Mouse (Mus musculus) liver, embryonic 13.5 days (tissue): Measurements from ENCODE around the gene Acot7. TPM values are rescaled to one million over a fixed set of nuclear protein-coding genes. Genes with fewer than 3 reads are reported as not detected.

ENCODE experiments used
- ATAC-seq: fragments of 200-750 bp; cut with Nextera tagmentation; 2 replicates; pipeline ENCODE4 v1.8.0; 2017; ENCODE audit warnings: low read depth, mild to moderate bottlenecking, moderate number of reproducible peaks, moderate library complexity
- DNase-seq: peaks from one replicate; pipeline ENCODE4 v3.0.0; 2022
- H3K27ac ChIP-seq: fragments of 300-500 bp; sonication (generic); 2 replicates; pipeline ENCODE4 v1.5.1; 2015; ENCODE audit warnings: moderate library complexity, mild to moderate bottlenecking, inconsistent platforms
- H3K27me3 ChIP-seq: fragments of 300-500 bp; sonication (generic); 2 replicates; pipeline ENCODE4 v1.6.1; 2015; ENCODE audit warnings: mild to moderate bottlenecking, inconsistent platforms
- H3K36me3 ChIP-seq: fragments of 300-500 bp; sonication (generic); 2 replicates; pipeline ENCODE4 v1.6.1; 2015; ENCODE audit warnings: mild to moderate bottlenecking, inconsistent platforms
- H3K4me1 ChIP-seq: fragments of 300-500 bp; sonication (generic); replicated peaks from 2 replicates; pipeline ENCODE4 v1.6.1; 2015; ENCODE audit warnings: inconsistent platforms
- H3K4me2 ChIP-seq: fragments of 300-500 bp; sonication (generic); 2 replicates; pipeline ENCODE4 v1.6.1; 2015; ENCODE audit warnings: inconsistent platforms, mild to moderate bottlenecking, moderate library complexity
- H3K4me3 ChIP-seq: fragments of 300-500 bp; sonication (generic); replicated peaks from 2 replicates; pipeline ENCODE4 v1.5.1; 2015; ENCODE audit warnings: mild to moderate bottlenecking, inconsistent platforms
- H3K9ac ChIP-seq: fragments of 300-500 bp; sonication (generic); 2 replicates; pipeline ENCODE4 v1.6.1; 2015; ENCODE audit warnings: mild to moderate bottlenecking, inconsistent platforms
- H3K9me3 ChIP-seq: fragments of 300-500 bp; sonication (generic); replicated peaks from 2 replicates; pipeline ENCODE4 v1.6.1; 2016; ENCODE audit warnings: inconsistent platforms
- WGBS: fragments of 180-500 bp; shearing (Covaris S2); methylation state at CpG from one replicate; pipeline ENCODE4 v1.1.7; 2015; ENCODE audit not compliant: insufficient replicate concordance; 5-methylcytosine and 5-hydroxymethylcytosine counted together
- polyA plus RNA-seq: library from polyadenylated mRNA; unstranded; fragments of >200 nt; fragmentation: Nextera tagmentation; extraction: Ambion mirVana; gene quantifications from 2 replicates; pipeline ENCODE4 v1.2.1, GENCODE M21; 2015

The Acot7 gene
- polyA plus RNA-seq, 1 experiment from 2014 or later = 24.8 TPM

DNA sequence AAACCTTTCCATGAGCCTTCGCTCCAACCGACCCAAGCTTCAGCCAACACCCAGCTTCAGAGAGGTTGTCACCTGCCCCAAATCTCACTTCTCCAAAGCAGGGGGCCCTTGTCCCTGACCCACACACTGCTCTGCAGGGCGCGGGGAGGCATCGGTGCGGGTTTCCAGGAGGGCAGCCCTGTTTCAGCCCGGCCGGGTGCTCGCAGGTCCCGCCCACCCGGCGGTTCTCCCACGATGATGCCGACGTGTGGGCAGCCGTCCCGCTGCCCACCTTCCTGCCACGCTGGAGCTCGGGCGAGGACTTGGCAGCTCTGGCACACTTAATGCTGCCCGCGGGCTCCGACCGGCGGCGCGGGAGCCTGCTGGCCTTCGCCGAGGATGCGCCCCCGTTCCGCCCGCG lies 104.8 kb downstream of the Acot7 start:
- no peaks in the 10 kb centered on the region for H3K9me3 ChIP-seq
- H3K9ac ChIP-seq = no peak overlapping the region
- H3K27ac ChIP-seq = no peak overlapping the region
- no peak for DNase-seq
- peak overlapping the region; percentile 41 for H3K4me2 ChIP-seq
- H3K27me3 ChIP-seq = peaks cover 82% of the 10 kb centered on the region
- ATAC-seq = no peak
- H3K4me3 ChIP-seq = peak overlapping the region; percentile 27
- H3K36me3 ChIP-seq = no peaks in the 10 kb centered on the region
- peaks cover 19% of the 10 kb centered on the region for H3K4me1 ChIP-seq
- 13% methylated on average over 34 of the region's 34 CpGs for WGBS

GRCm38 (mm10) chr4:152283186-152283950 lies 105.4 kb downstream of the Acot7 start:
- Histone ChIP-seq H3K27ac (no peak overlapping the region), H3K9me3 (no peaks in the 10 kb centered on the region), H3K4me2 (peak overlapping the region; percentile 41), H3K36me3 (no peaks in the 10 kb centered on the region), H3K4me3 (peak overlapping the region; percentile 27), H3K9ac (no peak overlapping the region), H3K27me3 (peaks cover 88% of the 10 kb centered on the region), H3K4me1 (peaks cover 19% of the 10 kb centered on the region)
- ATAC-seq (peak; percentile 73), DNase-seq (peak; percentile 65)
- 3% methylated on average over 70 of the region's 70 CpGs for WGBS

GRCm38 (mm10) chr4:152285505-152285904 lies 107.6 kb downstream of the Acot7 start:
- Histone ChIP-seq H3K4me1 (peaks cover 19% of the 10 kb centered on the region), H3K27me3 (peaks cover 91% of the 10 kb centered on the region), H3K9ac (no peak overlapping the region), H3K9me3 (no peaks in the 10 kb centered on the region), H3K36me3 (no peaks in the 10 kb centered on the region), H3K27ac (no peak overlapping the region), H3K4me3 (no peak overlapping the region), H3K4me2 (no peak overlapping the region)
- ATAC-seq = no peak
- DNase-seq = no peak
- under 1% methylated on average over 10 of the region's 10 CpGs for WGBS

DNA sequence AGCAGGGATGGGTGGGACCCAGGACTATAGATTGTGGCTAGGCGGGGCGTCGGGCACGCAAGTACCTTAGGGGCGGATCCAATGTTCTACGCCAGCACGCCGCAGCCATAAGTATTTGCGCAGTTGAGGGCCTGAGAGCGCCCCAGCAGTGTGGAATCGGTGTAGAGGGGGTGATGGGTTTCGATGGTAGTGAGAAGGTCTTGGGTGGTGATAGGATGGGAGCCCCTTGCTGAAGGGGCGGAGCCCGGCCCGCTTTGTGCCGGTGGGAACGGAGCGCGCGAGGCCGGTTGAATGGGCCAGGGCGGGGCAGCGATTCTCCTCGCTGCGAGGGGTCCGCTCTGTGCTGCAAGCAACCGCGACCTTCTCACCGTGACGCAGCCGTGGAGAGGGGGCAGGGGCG lies 108.2 kb downstream of the Acot7 start:
- ATAC-seq = 0 out of 2 replicates have a peak, but pooled peaks have one; percentile 19
- Histone ChIP-seq H3K27me3 (peaks cover 91% of the 10 kb centered on the region), H3K27ac (no peak overlapping the region), H3K4me1 (peaks cover 19% of the 10 kb centered on the region), H3K4me3 (peak overlapping the region; percentile 13), H3K4me2 (peak overlapping the region; percentile 48), H3K36me3 (no peaks in the 10 kb centered on the region), H3K9me3 (no peaks in the 10 kb centered on the region), H3K9ac (no peak overlapping the region)
- WGBS = 3% methylated on average over 32 of the region's 32 CpGs
- DNase-seq = no peak

- H3K36me3 ChIP-seq = no peaks in the 10 kb centered on the region
- H3K27me3 ChIP-seq = peaks cover 91% of the 10 kb centered on the region
- peaks cover 19% of the 10 kb centered on the region for H3K4me1 ChIP-seq
- no peak overlapping the region for H3K9ac ChIP-seq
- 10% methylated on average over 26 of the region's 26 CpGs for WGBS
- no peak overlapping the region for H3K4me3 ChIP-seq
- H3K4me2 ChIP-seq = no peak overlapping the region
- H3K9me3 ChIP-seq = no peaks in the 10 kb centered on the region
- no peak overlapping the region for H3K27ac ChIP-seq
- ATAC-seq = no peak
- DNase-seq = peak; percentile 44
Measured at GRCm38 (mm10) chr4:152286887-152287286, 109.0 kb downstream of the Acot7 start.

- Histone ChIP-seq H3K4me2 (no peak overlapping the region), H3K27me3 (peaks cover 91% of the 10 kb centered on the region), H3K4me1 (peaks cover 19% of the 10 kb centered on the region), H3K27ac (no peak overlapping the region), H3K9me3 (no peaks in the 10 kb centered on the region), H3K36me3 (no peaks in the 10 kb centered on the region), H3K4me3 (no peak overlapping the region), H3K9ac (no peak overlapping the region)
- DNase-seq = no peak
- 21% methylated on average over 19 of the region's 19 CpGs for WGBS
- ATAC-seq = no peak
Measured at GRCm38 (mm10) chr4:152287317-152288120, 109.6 kb downstream of the Acot7 start.

DNA sequence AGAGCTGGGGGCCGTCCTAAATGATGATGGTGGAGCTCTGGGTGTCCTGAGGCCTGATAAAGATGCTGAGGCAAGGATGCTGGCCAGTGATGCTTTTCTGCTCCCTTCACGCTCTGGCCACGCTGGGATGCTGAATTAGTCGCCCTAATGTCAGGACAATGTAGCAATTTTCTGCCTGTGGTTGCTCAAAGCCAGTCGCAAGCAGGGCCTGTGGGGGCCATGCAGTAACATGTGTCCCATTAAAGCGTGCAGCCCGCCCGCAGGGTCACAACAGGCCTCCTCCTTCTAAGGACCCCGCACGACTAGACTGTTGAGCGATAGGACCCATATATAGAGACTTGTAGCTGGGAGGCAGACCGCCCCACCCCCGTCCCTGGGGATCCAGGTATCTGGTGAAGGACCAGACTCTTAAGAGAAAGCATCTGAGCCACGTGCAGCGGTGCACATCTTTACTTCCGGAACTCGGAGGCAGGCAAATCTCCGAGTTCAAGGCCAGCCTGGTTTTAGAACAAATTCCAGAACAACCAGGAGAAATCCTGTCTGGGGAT lies 110.5 kb downstream of the Acot7 start:
- Histone ChIP-seq H3K4me1 (peaks cover 10% of the 10 kb centered on the region), H3K27ac (no peak overlapping the region), H3K9me3 (no peaks in the 10 kb centered on the region), H3K36me3 (no peaks in the 10 kb centered on the region), H3K4me2 (no peak overlapping the region), H3K4me3 (no peak overlapping the region), H3K9ac (no peak overlapping the region), H3K27me3 (peaks cover 91% of the 10 kb centered on the region)
- 52% methylated on average over 18 of the region's 18 CpGs for WGBS
- no peak for ATAC-seq
- DNase-seq = no peak

DNA sequence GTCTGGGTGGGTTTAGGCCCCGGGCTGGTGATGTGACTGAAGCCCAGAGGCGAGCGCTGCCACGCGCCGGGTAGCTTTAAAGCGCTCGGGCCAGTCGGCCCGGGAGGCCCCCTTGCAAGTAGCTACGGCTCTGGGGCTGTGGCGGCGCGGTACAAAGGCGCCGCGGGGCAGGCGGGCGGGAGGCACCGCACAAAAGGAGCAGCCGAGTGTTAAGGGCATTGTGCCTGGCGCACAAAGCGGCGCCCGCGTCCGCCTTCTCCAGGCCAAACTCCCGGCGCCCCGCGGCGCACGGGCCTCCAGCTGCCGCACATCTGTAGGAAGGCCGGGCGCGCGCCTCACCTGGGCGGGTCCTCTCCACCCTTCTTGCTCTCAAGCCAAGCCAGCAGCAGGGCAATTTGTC lies 112.5 kb downstream of the Acot7 start:
- Histone ChIP-seq H3K4me1 (peaks cover 17% of the 10 kb centered on the region), H3K4me2 (no peak overlapping the region), H3K27ac (no peak overlapping the region), H3K9me3 (no peaks in the 10 kb centered on the region), H3K4me3 (no peak overlapping the region), H3K36me3 (no peaks in the 10 kb centered on the region), H3K9ac (no peak overlapping the region), H3K27me3 (peaks cover 80% of the 10 kb centered on the region)
- ATAC-seq (no peak), DNase-seq (no peak)
- WGBS = 2% methylated on average over 39 of the region's 39 CpGs

DNA sequence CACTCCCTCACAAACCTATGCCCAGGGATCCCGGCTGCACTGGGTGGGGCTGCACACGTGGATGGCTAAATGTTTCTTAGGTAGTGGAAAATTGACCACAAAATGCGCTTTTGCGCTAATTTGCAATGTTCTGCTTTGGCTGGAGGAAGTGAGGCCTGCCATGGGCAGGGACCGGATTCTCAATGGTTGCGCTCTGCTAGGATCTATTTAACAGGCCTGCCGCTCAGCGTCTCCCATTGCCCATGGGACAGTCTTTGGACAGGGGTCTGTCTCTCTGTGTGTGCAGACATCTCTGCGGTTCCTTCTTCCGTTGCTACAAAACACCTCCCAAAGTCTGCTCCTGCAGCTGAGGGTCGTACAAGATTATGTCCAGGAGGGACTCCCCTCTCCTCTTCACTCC lies 113.1 kb downstream of the Acot7 start:
- H3K27ac ChIP-seq = no peak overlapping the region
- WGBS = 19% methylated on average over 11 of the region's 11 CpGs
- H3K9ac ChIP-seq = no peak overlapping the region
- peaks cover 20% of the 10 kb centered on the region for H3K4me1 ChIP-seq
- ATAC-seq (no peak), DNase-seq (no peak)
- H3K4me3 ChIP-seq = no peak overlapping the region
- peaks cover 74% of the 10 kb centered on the region for H3K27me3 ChIP-seq
- no peak overlapping the region for H3K4me2 ChIP-seq
- no peaks in the 10 kb centered on the region for H3K9me3 ChIP-seq
- H3K36me3 ChIP-seq = no peaks in the 10 kb centered on the region

- no peak within 1 kb of the TSS for H3K9ac ChIP-seq
- no peaks in the 10 kb centered on the region for H3K36me3 ChIP-seq
- no peak for ATAC-seq
- peaks cover 19% of the 10 kb centered on the region for H3K4me1 ChIP-seq
- no peak for DNase-seq
- no peak within 1 kb of the TSS for H3K4me3 ChIP-seq
- H3K4me2 ChIP-seq = no peak within 1 kb of the TSS
- peaks cover 69% of the 10 kb centered on the region for H3K27me3 ChIP-seq
- no peaks in the 10 kb centered on the region for H3K9me3 ChIP-seq
- 33% methylated on average over 6 of the region's 6 CpGs for WGBS
- no peak within 1 kb of the TSS for H3K27ac ChIP-seq
Measured at GRCm38 (mm10) chr4:152291562-152291961, 113.6 kb downstream of the Acot7 start, which contains the start of gene Hes3. Gene Hes3, minus strand, starts transcription at chr4:152291662.

DNA sequence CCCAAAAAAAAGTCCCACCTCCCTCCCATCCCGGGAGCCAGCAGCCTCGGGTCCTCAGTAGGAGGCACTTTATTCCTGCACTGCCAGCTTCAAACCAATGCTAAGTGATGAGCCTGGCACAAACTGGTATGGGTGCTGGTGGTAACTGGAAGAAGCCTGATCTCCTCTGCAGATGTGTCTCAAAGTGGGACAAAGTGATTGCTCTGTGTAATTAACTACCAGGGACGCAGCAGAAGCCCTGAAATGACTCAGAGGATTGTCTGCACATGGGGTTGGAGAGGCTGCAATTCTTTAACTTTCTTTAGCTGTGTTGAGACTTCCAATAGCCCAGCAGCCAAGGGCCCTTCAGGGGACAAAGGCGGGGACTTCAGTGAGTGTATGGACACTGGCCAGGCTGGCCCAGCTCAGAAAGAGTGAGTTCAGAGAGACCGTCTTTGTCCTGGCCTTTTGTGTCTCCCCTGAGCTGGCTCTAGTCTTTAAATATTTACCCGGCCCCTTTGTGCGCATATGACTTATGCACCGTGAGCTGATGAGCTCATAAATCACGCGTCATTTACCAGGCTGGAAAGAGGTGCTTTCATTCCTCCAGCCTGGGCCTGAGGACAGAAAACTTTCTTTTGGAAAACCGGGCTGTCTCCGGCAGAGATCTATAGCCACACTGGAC lies 114.3 kb downstream of the Acot7 start:
- Histone ChIP-seq H3K4me3 (no peak overlapping the region), H3K4me1 (peaks cover 19% of the 10 kb centered on the region), H3K9me3 (no peaks in the 10 kb centered on the region), H3K27me3 (peaks cover 62% of the 10 kb centered on the region), H3K4me2 (no peak overlapping the region), H3K36me3 (no peaks in the 10 kb centered on the region), H3K9ac (no peak overlapping the region), H3K27ac (no peak overlapping the region)
- ATAC-seq (no peak), DNase-seq (no peak)
- 49% methylated on average over 12 of the region's 12 CpGs for WGBS
